Mouse (Mus musculus): ENCODE data around the gene Fshb.

GRCm38 (mm10) chr2:107006378-107006777 is 53.1 kb downstream of the Fshb start:
- TF ChIP-seq CTCF (IDR thresholded peaks at IDR 0.05; ENCODE audit: control insufficient read depth, insufficient read depth, insufficient replicate concordance, low read depth, low read length): no peak
- TF ChIP-seq POLR2A (IDR thresholded peaks at IDR 0.05; ENCODE audit: control insufficient read depth, low read depth, low read length): no peak

Measured in testis, adult 2 months (tissue).